Mouse (Mus musculus) left cerebral cortex, postnatal 10 days (tissue): ENCODE data around the gene Tirap. TPM values are rescaled to one million over a fixed set of nuclear protein-coding genes. Genes with fewer than 3 reads are reported as not detected.
A peak's percentile ranks its signal among the peaks of the same experiment; 100 is the strongest.
"Not testable (repeated sequence)": the region's sequence is repeated elsewhere in the genome, so short reads cannot be mapped to it uniquely, and the experiment has no call there.

ENCODE experiments used
- DNase-seq, 2 experiments: peaks; one replicate each; pipeline ENCODE4 v3.0.0; 2021 to 2022; ENCODE audit warnings: low spot score in 2 of 2, mixed read lengths in 1 of 2; ENCODE audit errors: extremely low spot score in 1 of 2
- intact Hi-C: fragments of 180-260 bp; cut with DNase I; formaldehyde crosslinking; loops from one replicate; pipeline ENCODE4 v1.15.1; 2025
- total RNA-seq, 2 experiments: library from RNA; stranded (reverse); gene quantifications; 2 replicates each; pipeline ENCODE4 v1.2.3; 2021

Gene Tirap
- total RNA-seq, 2 experiments from 2014 or later = 2.3 to 3.4 TPM

- intact Hi-C loops = loop anchor here (10.0 kb wide), 1 partner anchor 666 kb away; no protein-coding TSS in a partner anchor
- no peak for DNase-seq
Measured at GRCm38 (mm10) chr9:35160662-35161061, 39.4 kb downstream of the Tirap start.

GRCm38 (mm10) chr9:35158477-35158876 is 41.6 kb downstream of the Tirap start:
- intact Hi-C loops = no loop called here
- DNase-seq = no peak

GRCm38 (mm10) chr9:35156862-35157261 is 43.2 kb downstream of the Tirap start:
- DNase-seq = no peak
- intact Hi-C loops = no loop called here

- peak in 1 of 2 experiments; percentile 27 for DNase-seq
- intact Hi-C loops = no loop called here
Measured at GRCm38 (mm10) chr9:35156002-35156710, 43.9 kb downstream of the Tirap start.

- DNase-seq = no peak
- intact Hi-C loops = no loop called here
Measured at GRCm38 (mm10) chr9:35152923-35153322, 47.2 kb downstream of the Tirap start.

GRCm38 (mm10) chr9:35148822-35149221 is 51.3 kb downstream of the Tirap start:
- intact Hi-C loops, DNase-seq: not testable (repeated sequence)

- DNase-seq = peak in 1 of 2 experiments; percentile 13
- intact Hi-C loops = not testable (repeated sequence)
Measured at GRCm38 (mm10) chr9:35147261-35147660, 52.8 kb downstream of the Tirap start.

GRCm38 (mm10) chr9:35145829-35146228 is 54.3 kb downstream of the Tirap start:
- intact Hi-C loops = no loop called here
- no peak for DNase-seq

GRCm38 (mm10) chr9:35145118-35145517 is 55.0 kb downstream of the Tirap start:
- no peak for DNase-seq
- intact Hi-C loops = no loop called here

GRCm38 (mm10) chr9:35142221-35142620 is 57.9 kb downstream of the Tirap start:
- intact Hi-C loops = no loop called here
- no peak for DNase-seq

GRCm38 (mm10) chr9:35139231-35139744 is 60.8 kb downstream of the Tirap start:
- no peak for DNase-seq
- intact Hi-C loops = no loop called here

GRCm38 (mm10) chr9:35138029-35138428 is 62.1 kb downstream of the Tirap start:
- intact Hi-C loops = no loop called here
- DNase-seq = no peak

- DNase-seq = no peak
- intact Hi-C loops = no loop called here
Measured at GRCm38 (mm10) chr9:35135575-35135974, 64.5 kb downstream of the Tirap start.

Other genes starting within 250 kb of the Tirap start
- 10 to 100 TPM; 26.8 to 27.2 TPM for gene St3gal4, start 81.0 kb downstream of the Tirap start, total RNA-seq
- 10 to 100 TPM; 17.6 to 18.5 TPM for gene Dcps, start 24.2 kb downstream of the Tirap start, total RNA-seq
- 10 to 100 TPM; 54.4 to 61.0 TPM for gene Srpr, start 116 bp downstream of the Tirap start, total RNA-seq
- gene Foxred1, start 10.8 kb upstream of the Tirap start, total RNA-seq = 10 to 100 TPM; 39.3 to 41.7 TPM
- gene Fam118b, start 67.5 kb upstream of the Tirap start, total RNA-seq = 10 to 100 TPM; 20.5 to 23.7 TPM
- 10 to 100 TPM in 1 of 2 experiments, 1 to 10 TPM in 1; 8.5 to 10.4 TPM for gene Rpusd4, start 67.6 kb upstream of the Tirap start, total RNA-seq
- 10 to 100 TPM in 1 of 2 experiments, 1 to 10 TPM in 1; 7.8 to 10.5 TPM for gene Cdon, start 220.8 kb upstream of the Tirap start, total RNA-seq